Mouse (Mus musculus): ENCODE measurements around the gene Cysrt1. TPM values are rescaled to one million over a fixed set of nuclear protein-coding genes. Genes with fewer than 3 reads are reported as not detected.

The Cysrt1 gene
- total RNA-seq, 2 experiments from 2014 or later, result not detected

- DNase-seq, result no peak
Measured at GRCm38 (mm10) chr2:25234551-25235220, 7.6 kb downstream of the Cysrt1 start.

GRCm38 (mm10) chr2:25234050-25234449, 8.2 kb downstream of the Cysrt1 start, which contains the start of gene Slc34a3:
Gene Slc34a3, minus strand, starts transcription at chr2:25234364.
- DNase-seq, result no peak

DNA sequence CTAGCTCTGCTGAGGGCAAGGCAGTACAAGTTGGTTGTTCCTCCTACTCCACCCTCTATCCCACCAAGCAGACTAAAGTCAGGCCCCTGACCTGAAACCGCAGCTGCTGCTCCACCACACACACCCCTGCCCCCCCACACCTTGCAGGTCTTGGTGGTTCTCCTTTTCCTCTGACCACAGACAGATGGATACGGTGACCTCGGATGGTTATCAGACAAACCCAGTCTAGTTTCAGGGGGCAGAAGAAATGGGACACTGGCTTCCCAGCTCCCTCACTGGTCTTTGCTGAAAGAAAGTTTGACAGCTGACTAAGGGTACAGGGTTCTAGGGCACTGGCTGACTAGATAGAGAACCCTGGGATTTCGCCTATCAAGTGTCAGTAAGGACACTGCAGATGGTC, 8.8 kb downstream of the Cysrt1 start:
- no peak for DNase-seq

DNA sequence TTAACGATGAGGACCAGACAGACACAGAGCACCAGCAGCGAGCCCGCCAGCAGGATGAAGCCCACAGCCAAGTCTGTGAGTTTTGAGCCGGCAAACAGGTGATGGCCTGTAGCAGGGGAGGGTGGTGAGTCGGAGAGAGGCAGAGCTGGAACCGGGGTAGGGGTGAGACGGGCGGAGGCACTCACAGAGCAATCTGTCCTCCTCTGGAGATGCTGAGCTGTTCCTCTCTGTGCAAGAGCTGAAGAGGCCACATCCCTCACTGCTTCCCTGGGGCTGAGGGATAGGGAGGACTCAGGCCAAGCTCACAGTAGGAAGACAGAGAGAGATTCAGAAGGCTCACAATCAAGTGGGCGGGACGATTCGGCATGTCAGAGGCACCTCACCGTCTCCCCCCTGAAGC, 11.2 kb downstream of the Cysrt1 start:
- DNase-seq, result no peak

DNA sequence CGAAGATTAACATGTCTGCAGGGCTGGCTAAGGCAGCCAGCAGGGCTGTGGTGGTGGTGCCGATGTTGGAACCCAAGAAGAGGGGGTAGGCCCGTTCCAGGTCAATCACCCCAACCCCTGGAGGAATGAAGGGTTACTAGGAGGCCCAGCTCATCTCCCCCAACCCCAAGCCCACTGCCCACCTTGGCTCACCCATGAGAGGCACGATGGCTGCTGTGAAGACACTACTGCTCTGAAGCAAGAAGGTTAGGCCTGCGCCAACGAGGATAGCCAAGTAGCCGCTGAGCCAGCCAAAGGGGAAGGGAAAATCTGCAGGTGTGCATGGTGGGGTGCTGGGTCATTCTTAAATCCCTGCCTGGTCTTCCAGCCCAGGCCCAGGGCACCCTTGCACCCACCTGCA, 11.7 kb downstream of the Cysrt1 start:
- DNase-seq, result no peak

GRCm38 (mm10) chr2:25229582-25229981, 12.7 kb downstream of the Cysrt1 start:
- DNase-seq, result no peak

DNA sequence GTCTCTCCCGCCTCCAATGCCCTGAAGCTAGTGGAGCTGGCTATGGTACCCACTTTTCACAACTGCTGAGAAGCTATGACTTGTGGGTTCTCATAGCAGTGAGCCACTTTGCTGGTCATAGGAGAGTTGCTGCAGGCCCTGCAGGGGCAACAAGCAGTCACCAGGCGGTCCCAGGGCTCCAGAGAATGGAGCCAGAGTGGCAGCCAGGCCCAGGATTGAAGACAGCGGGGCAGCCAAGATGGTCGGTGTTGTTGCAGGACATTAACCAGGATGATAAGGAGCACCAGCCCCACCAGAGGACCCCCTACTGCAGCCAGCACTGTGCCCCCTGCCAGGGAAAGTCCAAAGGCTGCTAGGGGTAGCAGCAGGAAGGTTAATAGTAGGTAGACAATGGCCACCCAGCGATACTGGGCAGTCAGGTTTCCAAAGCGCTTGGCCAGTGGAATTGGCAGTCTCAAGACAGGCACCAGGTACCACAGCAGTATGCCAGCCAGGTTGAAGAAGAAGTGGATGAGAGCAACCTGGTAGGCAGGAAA, 13.2 kb downstream of the Cysrt1 start:
- DNase-seq, result no peak

- peak; percentile 84 to 85 for DNase-seq
Measured at GRCm38 (mm10) chr2:25228431-25228889, 13.8 kb downstream of the Cysrt1 start.

DNA sequence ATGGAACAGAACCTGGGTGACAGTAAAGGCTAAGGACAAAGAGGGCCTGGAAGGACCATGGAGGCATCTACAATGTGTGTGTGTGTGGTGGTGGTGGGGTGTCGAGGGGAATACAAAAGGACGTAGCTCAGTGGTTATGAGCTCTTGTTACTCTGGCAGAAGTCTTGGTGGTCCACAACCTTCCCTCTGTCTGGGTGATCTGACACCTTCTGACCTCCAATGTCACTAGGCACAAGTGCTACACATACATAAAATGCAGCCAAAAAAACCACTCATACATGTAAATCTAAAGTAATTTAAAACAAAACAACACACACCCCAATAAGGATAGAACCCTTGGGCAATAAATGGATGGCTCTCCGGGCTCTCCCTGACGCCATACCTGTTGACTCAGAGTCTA, 14.8 kb downstream of the Cysrt1 start:
- no peak for DNase-seq

- DNase-seq, result peak; percentile 55 to 68
Measured at GRCm38 (mm10) chr2:25226864-25227263, 15.4 kb downstream of the Cysrt1 start.

- DNase-seq, result no peak
Measured at GRCm38 (mm10) chr2:25225811-25226379, 16.4 kb downstream of the Cysrt1 start.

DNA sequence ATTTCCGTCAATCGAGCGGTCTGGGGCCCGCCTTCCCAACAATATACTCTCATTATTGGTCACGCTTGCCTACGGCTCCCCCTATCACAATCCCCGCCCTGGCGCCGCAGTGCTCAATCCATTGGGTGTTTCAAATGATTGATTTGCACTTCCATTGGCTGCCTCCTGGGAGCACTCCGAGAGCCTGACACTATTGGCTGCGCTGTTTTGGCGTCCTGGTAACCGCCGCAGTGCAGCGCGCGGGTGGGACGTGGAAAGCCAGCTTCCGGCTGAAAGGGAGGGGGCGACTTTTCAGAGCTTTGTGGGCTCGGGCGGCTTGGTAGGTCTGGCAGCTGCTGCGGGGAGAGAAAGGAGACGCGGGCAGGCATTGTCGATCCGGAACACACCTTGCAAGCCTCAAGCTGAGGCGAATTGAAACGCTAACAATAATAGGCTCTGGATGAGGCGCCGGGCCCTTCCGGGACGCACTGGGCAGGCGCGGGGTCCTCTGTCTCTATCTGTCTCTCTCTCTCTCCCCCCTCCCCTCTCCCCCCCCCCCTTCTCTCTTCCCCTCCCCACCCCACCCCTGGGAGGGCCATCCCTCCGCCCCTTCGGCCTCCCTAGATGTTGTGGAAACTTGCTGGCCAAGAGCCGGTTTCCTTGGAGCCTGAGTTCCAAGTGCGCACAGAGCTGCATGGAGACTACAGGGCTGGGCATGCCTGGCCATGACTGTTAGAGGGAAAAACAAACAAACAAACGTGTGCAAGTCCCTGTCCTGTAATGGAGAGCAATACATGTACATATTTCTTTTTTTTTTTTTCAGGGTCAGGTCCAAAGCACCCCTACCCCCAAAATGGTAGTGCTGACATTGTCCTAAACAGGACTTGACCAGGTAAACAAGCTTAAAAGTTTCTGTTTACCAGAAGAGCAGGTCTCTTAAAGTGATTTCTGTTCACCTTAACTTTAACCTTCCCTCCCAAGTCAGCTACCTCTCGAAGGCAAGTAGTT, 17.2 kb downstream of the Cysrt1 start:
- peak; percentile 98 to 99 for DNase-seq

- no peak for DNase-seq
Measured at GRCm38 (mm10) chr2:25224492-25224765, 17.8 kb downstream of the Cysrt1 start, which contains the start of gene Tubb4b. Gene Tubb4b, minus strand, starts transcription at chr2:25224702.

- peak in 1 of 2 experiments; percentile 72 for DNase-seq
Measured at GRCm38 (mm10) chr2:25223681-25224491, 18.4 kb downstream of the Cysrt1 start.

DNA sequence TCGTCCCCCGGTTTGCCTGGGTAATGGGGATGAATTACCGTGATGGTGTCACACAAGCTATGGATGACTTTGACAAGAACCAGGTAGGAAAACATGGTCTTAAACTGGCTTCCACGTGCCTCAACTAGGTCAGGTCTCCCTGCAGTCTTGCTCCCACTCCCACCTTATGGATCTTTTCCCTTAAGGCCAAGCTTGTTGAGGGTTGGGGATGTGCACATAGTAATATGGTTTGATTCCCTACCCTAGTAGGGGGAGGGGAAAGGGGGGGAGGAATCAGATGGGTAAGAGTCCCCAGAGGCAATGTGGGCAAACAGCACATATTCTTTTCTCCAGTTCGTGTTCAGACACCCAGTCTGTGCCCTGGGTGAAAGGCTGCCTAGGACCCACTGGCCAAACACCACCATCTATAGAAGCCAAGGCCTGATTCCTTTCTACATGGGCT, 20.9 kb downstream of the Cysrt1 start:
- no peak for DNase-seq

DNA sequence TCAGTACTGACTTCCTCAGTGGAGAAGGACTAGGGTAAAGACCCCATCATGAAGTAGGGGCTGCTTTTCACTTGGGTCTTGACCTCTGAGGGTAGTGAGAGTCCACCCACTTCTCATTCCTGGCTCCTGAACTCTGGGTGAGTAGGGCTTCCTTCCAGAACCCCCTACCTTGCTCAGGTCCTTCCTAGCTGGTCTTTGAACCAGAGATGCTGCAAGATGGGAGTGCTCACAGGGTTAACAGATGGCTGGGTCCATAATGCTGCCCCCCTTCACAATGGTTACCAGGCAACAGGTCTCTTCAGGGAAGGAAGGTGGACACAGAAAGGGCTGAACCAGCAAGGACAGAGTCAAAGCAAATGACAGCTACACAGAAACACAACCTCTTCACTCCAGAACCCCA, 23.8 kb downstream of the Cysrt1 start, which contains the start of gene Fam166a:
Fam166a (plus strand) TSS at position 301 of the 400 bp plus-strand sequence.
- DNase-seq, result no peak

DNA sequence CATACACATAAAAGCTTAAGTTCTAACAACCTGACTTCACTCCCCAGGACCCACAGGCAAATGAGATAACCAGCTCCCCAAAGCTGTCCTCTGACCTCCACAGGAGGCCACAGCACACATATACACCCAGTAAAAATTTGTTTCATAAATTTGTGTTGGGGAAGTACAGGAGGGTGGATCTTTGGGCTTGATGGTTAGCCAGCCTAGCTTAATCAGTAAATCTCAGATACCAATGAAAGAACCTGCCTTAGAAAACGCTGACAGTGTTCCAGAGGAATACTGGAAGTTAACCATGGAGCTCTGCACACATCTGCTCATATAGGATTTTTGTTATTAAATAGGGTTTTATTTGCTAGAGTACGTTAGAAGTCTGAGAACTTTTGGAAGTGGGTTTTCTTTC, 24.6 kb downstream of the Cysrt1 start:
- DNase-seq, result no peak

- no peak for DNase-seq
Measured at GRCm38 (mm10) chr2:25214444-25214843, 27.8 kb downstream of the Cysrt1 start, which contains the start of gene Stpg3. Gene Stpg3, minus strand, starts transcription at chr2:25214637.

- DNase-seq, result no peak
Measured at GRCm38 (mm10) chr2:25213266-25213865, 28.9 kb downstream of the Cysrt1 start.

DNA sequence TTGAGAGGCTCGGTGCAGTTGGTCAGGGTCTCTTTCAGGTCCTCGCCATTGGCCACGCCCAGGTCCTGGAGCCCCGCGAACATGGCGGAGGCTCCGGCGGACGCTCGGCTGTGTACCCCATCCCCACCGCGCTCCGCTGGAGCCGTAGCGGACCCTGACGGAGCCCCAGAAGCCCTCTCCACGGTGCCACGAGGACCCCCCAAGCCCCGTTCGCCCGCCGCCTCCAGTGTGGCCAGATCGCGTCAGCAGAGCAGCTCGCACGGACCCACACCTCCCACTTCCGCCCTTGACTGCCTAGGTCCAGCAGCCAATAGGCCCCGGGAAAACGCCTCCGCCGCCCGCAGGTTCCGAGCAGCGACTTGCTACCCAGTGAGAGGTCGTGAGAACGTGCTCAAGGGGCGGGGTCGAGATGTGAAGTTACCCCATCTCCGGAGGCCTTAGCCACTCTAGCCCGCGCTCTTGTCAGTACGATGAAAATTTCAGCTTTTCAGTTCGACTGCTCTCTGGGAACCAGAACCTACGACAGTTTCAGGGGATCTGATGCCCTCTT, 31.1 kb downstream of the Cysrt1 start, which contains the start of gene Nelfb:
Nelfb (minus strand) TSS at position 369 of the 550 bp plus-strand sequence.
- peak; percentile 85 to 86 for DNase-seq

DNA sequence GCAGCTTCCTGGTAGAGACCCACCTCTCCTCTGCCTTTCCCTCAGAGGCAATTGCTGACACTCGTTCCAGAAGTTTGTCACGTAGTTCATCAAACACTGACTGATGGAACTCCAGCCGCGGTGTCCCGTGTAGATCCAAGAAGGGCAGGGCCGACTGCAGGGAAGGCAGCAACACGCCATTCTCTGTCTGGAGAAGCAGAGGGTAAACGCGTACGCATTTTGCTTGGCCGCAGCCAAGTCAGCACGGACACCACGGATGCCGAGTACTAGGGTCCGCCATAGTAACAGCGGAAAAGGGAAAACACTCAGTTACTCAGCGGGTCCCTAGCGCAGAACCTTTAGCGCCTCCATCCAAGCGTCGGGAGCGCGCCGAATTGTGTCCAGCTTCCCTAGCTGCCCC, 31.6 kb downstream of the Cysrt1 start:
- no peak for DNase-seq
